Mouse (Mus musculus) common myeloid progenitor, adult 5-6 weeks (primary cell): ENCODE results near the gene Gm10974. TPM values are rescaled to one million over a fixed set of nuclear protein-coding genes. Genes with fewer than 3 reads are reported as not detected.

Experiments used
- ATAC-seq: replicated peaks from 2 replicates; pipeline ENCODE4 v1.8.0; 2016; ENCODE audit warnings: low read depth, mild to moderate bottlenecking, moderate TSS enrichment, inconsistent platforms; ENCODE audit not compliant: poor library complexity, severe bottlenecking
- total RNA-seq: library from RNA; stranded (forward); fragments of 200-1000, 187-1606 nt; gene quantifications from 2 replicates; pipeline ENCODE4 v1.2.3, GENCODE M21; 2017

The Gm10974 gene
- total RNA-seq, 1 experiment from 2014 or later = not detected

GRCm38 (mm10) chr7:66402876-66403275 is 37.2 kb downstream of the Gm10974 start:
- ATAC-seq = no peak

GRCm38 (mm10) chr7:66404141-66404540 is 38.4 kb downstream of the Gm10974 start:
- peak; percentile 27 for ATAC-seq

- peak; percentile 65 for ATAC-seq
Measured at GRCm38 (mm10) chr7:66404802-66405201, 39.1 kb downstream of the Gm10974 start.

- no peak for ATAC-seq
Measured at GRCm38 (mm10) chr7:66405541-66405940, 39.8 kb downstream of the Gm10974 start.

- ATAC-seq = no peak
Measured at GRCm38 (mm10) chr7:66405951-66406721, 40.4 kb downstream of the Gm10974 start.

- no peak for ATAC-seq
Measured at GRCm38 (mm10) chr7:66406971-66407370, 41.3 kb downstream of the Gm10974 start.

GRCm38 (mm10) chr7:66409433-66409832 is 43.7 kb downstream of the Gm10974 start:
- peak; percentile 65 for ATAC-seq

GRCm38 (mm10) chr7:66413093-66413492 is 47.4 kb downstream of the Gm10974 start:
- ATAC-seq = no peak

- ATAC-seq = no peak
Measured at GRCm38 (mm10) chr7:66416829-66417228, 51.1 kb downstream of the Gm10974 start.

GRCm38 (mm10) chr7:66418981-66419380 is 53.3 kb downstream of the Gm10974 start:
- ATAC-seq = no peak

- ATAC-seq = no peak
Measured at GRCm38 (mm10) chr7:66421903-66422302, 56.2 kb downstream of the Gm10974 start.

GRCm38 (mm10) chr7:66427053-66427436 is 61.3 kb downstream of the Gm10974 start:
- no peak for ATAC-seq

- ATAC-seq = peak; percentile 70
Measured at GRCm38 (mm10) chr7:66427437-66428161, 61.9 kb downstream of the Gm10974 start, which contains the start of gene Aldh1a3. Aldh1a3 (minus strand) TSS chr7:66427517.

- peak; percentile 78 for ATAC-seq
Measured at GRCm38 (mm10) chr7:66434453-66434935, 68.8 kb downstream of the Gm10974 start.

Other genes starting within 250 kb of the Gm10974 start
- gene Lrrk1, start 22.4 kb downstream of the Gm10974 start, total RNA-seq = 16.6 and 16.8 TPM in 2 replicates
- gene Aldh1a3, start 61.6 kb downstream of the Gm10974 start, total RNA-seq = 0.46 TPM in 1 of 2 replicates, not detected in the other